Mouse (Mus musculus) retina, postnatal 1 day (tissue): Measurements from ENCODE around the gene Ranbp17.
"Not testable (repeated sequence)": the region's sequence is repeated elsewhere in the genome, so short reads cannot be mapped to it uniquely, and the experiment has no call there.

Source experiments
- DNase-seq: peaks from one replicate; pipeline ENCODE4 v3.0.0-alpha.2; 2012

Ranbp17 gene

GRCm38 (mm10) chr11:33513376-33513991, at the start of gene Ranbp17:
Gene Ranbp17, minus strand, starts transcription at chr11:33513746.
- DNase-seq = peak; percentile 83

GRCm38 (mm10) chr11:33554123-33554522, 40.6 kb upstream of the Ranbp17 start:
- peak; percentile 37 for DNase-seq

- no peak for DNase-seq
These were observed 37.5 kb upstream of the Ranbp17 start for GRCm38 (mm10) chr11:33550861-33551560.

GRCm38 (mm10) chr11:33547386-33547785, 33.8 kb upstream of the Ranbp17 start:
- no peak for DNase-seq

- DNase-seq = no peak
These were observed 31.4 kb upstream of the Ranbp17 start for GRCm38 (mm10) chr11:33544945-33545344.

- DNase-seq = no peak
These were observed 30.6 kb upstream of the Ranbp17 start for GRCm38 (mm10) chr11:33544121-33544520.

GRCm38 (mm10) chr11:33537390-33538125, 24.0 kb upstream of the Ranbp17 start:
- no peak for DNase-seq

- no peak for DNase-seq
These were observed 23.1 kb upstream of the Ranbp17 start for GRCm38 (mm10) chr11:33536636-33537035.

- DNase-seq = no peak
These were observed 21.0 kb upstream of the Ranbp17 start for GRCm38 (mm10) chr11:33534541-33534940.

GRCm38 (mm10) chr11:33533577-33533976, 20.0 kb upstream of the Ranbp17 start:
- DNase-seq = no peak

- DNase-seq = no peak
These were observed 16.0 kb upstream of the Ranbp17 start for GRCm38 (mm10) chr11:33529576-33529975.

- DNase-seq = peak; percentile 91
These were observed 631 bp downstream of the Ranbp17 start for GRCm38 (mm10) chr11:33512854-33513375.

GRCm38 (mm10) chr11:33509401-33509800, 4.1 kb downstream of the Ranbp17 start:
- DNase-seq = no peak

GRCm38 (mm10) chr11:33485746-33486145, 27.8 kb downstream of the Ranbp17 start:
- DNase-seq = no peak

- no peak for DNase-seq
These were observed 33.1 kb downstream of the Ranbp17 start for GRCm38 (mm10) chr11:33480410-33480809.

GRCm38 (mm10) chr11:33479209-33479608, 34.3 kb downstream of the Ranbp17 start:
- DNase-seq = no peak

GRCm38 (mm10) chr11:33476634-33477033, 36.9 kb downstream of the Ranbp17 start:
- no peak for DNase-seq

- DNase-seq = no peak
These were observed 52.4 kb downstream of the Ranbp17 start for GRCm38 (mm10) chr11:33461172-33461571.

GRCm38 (mm10) chr11:33454069-33454468, 59.5 kb downstream of the Ranbp17 start:
- no peak for DNase-seq

- DNase-seq = peak; percentile 5
These were observed 79.7 kb downstream of the Ranbp17 start for GRCm38 (mm10) chr11:33433813-33434212.

GRCm38 (mm10) chr11:33428238-33428637, 85.3 kb downstream of the Ranbp17 start:
- not testable (repeated sequence) for DNase-seq

GRCm38 (mm10) chr11:33427789-33428188, 85.8 kb downstream of the Ranbp17 start:
- not testable (repeated sequence) for DNase-seq

GRCm38 (mm10) chr11:33422226-33422625, 91.3 kb downstream of the Ranbp17 start:
- DNase-seq = no peak

- no peak for DNase-seq
These were observed 108.9 kb downstream of the Ranbp17 start for GRCm38 (mm10) chr11:33404651-33405050.
